Mouse (Mus musculus): ENCODE data around the gene Map6. TPM values are rescaled to one million over a fixed set of nuclear protein-coding genes. Genes with fewer than 3 reads are reported as not detected.

The Map6 gene
- polyA plus RNA-seq, 1 experiment from 2014 or later = 8.7 TPM

GRCm38 (mm10) chr7:99306640-99307039 lies 39.4 kb downstream of the Map6 start:
- H3K27me3 ChIP-seq (ENCODE audit: control insufficient read depth, insufficient read depth, low read length) = no peaks in the 10 kb centered on the region
- H3K4me3 ChIP-seq (ENCODE audit: low read depth, low read length) = no peak overlapping the region
- 0 out of 2 replicates have a peak, but pooled peaks cover 2% of the 10 kb centered on the region for H3K4me1 ChIP-seq (replicated peaks; ENCODE audit: control insufficient read depth, insufficient read depth)
- no peaks in the 10 kb centered on the region for H3K9me3 ChIP-seq (ENCODE audit: control insufficient read depth, low read length)
- DNase-seq (ENCODE audit: low spot score) (no peak), ATAC-seq (ENCODE audit: low FRiP score, low TSS enrichment) (no peak)
- H3K9ac ChIP-seq (ENCODE audit: low read length) = no peak overlapping the region
- no peaks in the 10 kb centered on the region for H3K36me3 ChIP-seq (ENCODE audit: control insufficient read depth, insufficient read depth, low read length)
- H3K4me2 ChIP-seq (replicated peaks; ENCODE audit: low read depth) = no peak overlapping the region
- TF ChIP-seq CTCF (IDR thresholded peaks at IDR 0.05; ENCODE audit: low read depth) (no peak), EP300 (optimal IDR thresholded peaks at IDR 0.05) (no peak)
- H3K27ac ChIP-seq (replicated peaks) = 0 out of 2 replicates have a peak overlapping the region, but pooled peaks have one; percentile 13
- WGBS = 59% methylated on average over 3 of the region's 3 CpGs

GRCm38 (mm10) chr7:99311433-99311832 lies 44.2 kb downstream of the Map6 start:
- Histone ChIP-seq H3K4me3 (ENCODE audit: low read depth, low read length) (no peak overlapping the region), H3K27ac (replicated peaks) (no peak overlapping the region), H3K4me2 (replicated peaks; ENCODE audit: low read depth) (no peak overlapping the region), H3K27me3 (ENCODE audit: control insufficient read depth, insufficient read depth, low read length) (no peaks in the 10 kb centered on the region), H3K4me1 (replicated peaks; ENCODE audit: control insufficient read depth, insufficient read depth) (no peaks in the 10 kb centered on the region; the same call in 1 of the 2 replicates), H3K9ac (ENCODE audit: low read length) (no peak overlapping the region), H3K36me3 (ENCODE audit: control insufficient read depth, insufficient read depth, low read length) (no peaks in the 10 kb centered on the region), H3K9me3 (ENCODE audit: control insufficient read depth, low read length) (no peaks in the 10 kb centered on the region)
- 46% methylated on average over 7 of the region's 7 CpGs for WGBS
- ATAC-seq (ENCODE audit: low FRiP score, low TSS enrichment) (no peak), DNase-seq (ENCODE audit: low spot score) (no peak)
- no peak for TF ChIP-seq EP300 (optimal IDR thresholded peaks at IDR 0.05)
- no peak for TF ChIP-seq CTCF (IDR thresholded peaks at IDR 0.05; ENCODE audit: low read depth)

- TF ChIP-seq CTCF (IDR thresholded peaks at IDR 0.05; ENCODE audit: low read depth) = no peak
- TF ChIP-seq EP300 (optimal IDR thresholded peaks at IDR 0.05) = no peak
- Histone ChIP-seq H3K9ac (ENCODE audit: low read length) (no peak overlapping the region), H3K4me1 (replicated peaks; ENCODE audit: control insufficient read depth, insufficient read depth) (no peaks in the 10 kb centered on the region; the same call in 1 of the 2 replicates), H3K4me2 (replicated peaks; ENCODE audit: low read depth) (no peak overlapping the region), H3K27me3 (ENCODE audit: control insufficient read depth, insufficient read depth, low read length) (no peaks in the 10 kb centered on the region), H3K36me3 (ENCODE audit: control insufficient read depth, insufficient read depth, low read length) (no peaks in the 10 kb centered on the region), H3K27ac (replicated peaks) (no peak overlapping the region), H3K9me3 (ENCODE audit: control insufficient read depth, low read length) (no peaks in the 10 kb centered on the region), H3K4me3 (ENCODE audit: low read depth, low read length) (no peak overlapping the region)
- 62% methylated on average over 4 of the region's 4 CpGs for WGBS
- ATAC-seq (ENCODE audit: low FRiP score, low TSS enrichment) (no peak), DNase-seq (ENCODE audit: low spot score) (no peak)
These were observed 44.8 kb downstream of the Map6 start for GRCm38 (mm10) chr7:99312058-99312457.

GRCm38 (mm10) chr7:99312671-99313143 lies 45.5 kb downstream of the Map6 start:
- DNase-seq (ENCODE audit: low spot score) (no peak), ATAC-seq (ENCODE audit: low FRiP score, low TSS enrichment) (no peak)
- Histone ChIP-seq H3K9ac (ENCODE audit: low read length) (no peak overlapping the region), H3K27me3 (ENCODE audit: control insufficient read depth, insufficient read depth, low read length) (no peaks in the 10 kb centered on the region), H3K4me1 (replicated peaks; ENCODE audit: control insufficient read depth, insufficient read depth) (no peaks in the 10 kb centered on the region; the same call in 1 of the 2 replicates), H3K36me3 (ENCODE audit: control insufficient read depth, insufficient read depth, low read length) (no peaks in the 10 kb centered on the region), H3K9me3 (ENCODE audit: control insufficient read depth, low read length) (no peaks in the 10 kb centered on the region), H3K4me3 (ENCODE audit: low read depth, low read length) (no peak overlapping the region), H3K27ac (replicated peaks) (no peak overlapping the region), H3K4me2 (replicated peaks; ENCODE audit: low read depth) (no peak overlapping the region)
- 35% methylated on average over 8 of the region's 8 CpGs for WGBS
- TF ChIP-seq EP300 (optimal IDR thresholded peaks at IDR 0.05) (no peak), CTCF (IDR thresholded peaks at IDR 0.05; ENCODE audit: low read depth) (no peak)

GRCm38 (mm10) chr7:99313253-99313652 lies 46.0 kb downstream of the Map6 start:
- Histone ChIP-seq H3K27me3 (ENCODE audit: control insufficient read depth, insufficient read depth, low read length) (no peaks in the 10 kb centered on the region), H3K4me3 (ENCODE audit: low read depth, low read length) (no peak overlapping the region), H3K27ac (replicated peaks) (no peak overlapping the region), H3K4me1 (replicated peaks; ENCODE audit: control insufficient read depth, insufficient read depth) (no peaks in the 10 kb centered on the region; the same call in 1 of the 2 replicates), H3K9me3 (ENCODE audit: control insufficient read depth, low read length) (no peaks in the 10 kb centered on the region), H3K9ac (ENCODE audit: low read length) (no peak overlapping the region), H3K36me3 (ENCODE audit: control insufficient read depth, insufficient read depth, low read length) (no peaks in the 10 kb centered on the region), H3K4me2 (replicated peaks; ENCODE audit: low read depth) (no peak overlapping the region)
- WGBS = 71% methylated on average over 8 of the region's 8 CpGs
- no peak for TF ChIP-seq EP300 (optimal IDR thresholded peaks at IDR 0.05)
- TF ChIP-seq CTCF (IDR thresholded peaks at IDR 0.05; ENCODE audit: low read depth) = no peak
- DNase-seq (ENCODE audit: low spot score) (no peak), ATAC-seq (ENCODE audit: low FRiP score, low TSS enrichment) (no peak)

- H3K9ac ChIP-seq (ENCODE audit: low read length) = no peak overlapping the region
- no peak overlapping the region for H3K4me3 ChIP-seq (ENCODE audit: low read depth, low read length)
- no peaks in the 10 kb centered on the region for H3K27me3 ChIP-seq (ENCODE audit: control insufficient read depth, insufficient read depth, low read length)
- no peak overlapping the region for H3K27ac ChIP-seq (replicated peaks)
- DNase-seq (ENCODE audit: low spot score) (no peak), ATAC-seq (ENCODE audit: low FRiP score, low TSS enrichment) (no peak)
- TF ChIP-seq EP300 (optimal IDR thresholded peaks at IDR 0.05) (no peak), CTCF (IDR thresholded peaks at IDR 0.05; ENCODE audit: low read depth) (no peak)
- no peaks in the 10 kb centered on the region for H3K9me3 ChIP-seq (ENCODE audit: control insufficient read depth, low read length)
- no peaks in the 10 kb centered on the region; the same call in 1 of the 2 replicates for H3K4me1 ChIP-seq (replicated peaks; ENCODE audit: control insufficient read depth, insufficient read depth)
- WGBS = 83% methylated on average over 4 of the region's 4 CpGs
- H3K36me3 ChIP-seq (ENCODE audit: control insufficient read depth, insufficient read depth, low read length) = no peaks in the 10 kb centered on the region
- no peak overlapping the region for H3K4me2 ChIP-seq (replicated peaks; ENCODE audit: low read depth)
These were observed 47.3 kb downstream of the Map6 start for GRCm38 (mm10) chr7:99314565-99314964.
